Mouse (Mus musculus): ENCODE measurements around the gene 1700025C18Rik. TPM values are rescaled to one million over a fixed set of nuclear protein-coding genes. Genes with fewer than 3 reads are reported as not detected.

The 1700025C18Rik gene
- total RNA-seq (2021): not detected
- long read RNA-seq, experiment 1: 0 reads
- long read RNA-seq, experiment 2: 0 reads

DNA sequence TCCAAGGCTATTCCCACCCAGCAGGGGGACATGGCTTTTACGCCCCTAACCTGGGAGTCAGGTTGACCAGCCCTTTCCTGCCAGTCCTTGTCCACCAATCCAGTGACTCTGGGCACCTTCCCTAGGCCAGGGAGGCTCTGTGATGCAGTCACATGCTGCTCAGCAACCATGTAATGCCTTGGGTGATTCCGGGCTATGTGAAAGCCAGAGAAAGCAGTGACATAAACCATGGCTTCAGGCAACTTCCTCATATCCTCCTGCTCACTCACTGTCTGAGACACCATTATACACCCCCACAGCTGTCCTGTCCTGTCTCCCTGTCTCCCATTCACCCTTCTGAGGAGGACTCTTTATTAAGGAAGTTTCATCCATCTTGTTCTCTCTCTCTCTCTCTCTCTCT is at the start of gene 1700025C18Rik:
Gene 1700025C18Rik, minus strand, starts transcription at position 101 of the 400 bp plus-strand sequence.
- TF ChIP-seq CTCF (conservative IDR thresholded peaks at IDR 0.05): no peak
- Histone ChIP-seq H3K27ac (no peak within 1 kb of the TSS), H3K4me3 (no peak within 1 kb of the TSS)
- DNase-seq (ENCODE audit: low spot score in 2 of 2): no peak

DNA sequence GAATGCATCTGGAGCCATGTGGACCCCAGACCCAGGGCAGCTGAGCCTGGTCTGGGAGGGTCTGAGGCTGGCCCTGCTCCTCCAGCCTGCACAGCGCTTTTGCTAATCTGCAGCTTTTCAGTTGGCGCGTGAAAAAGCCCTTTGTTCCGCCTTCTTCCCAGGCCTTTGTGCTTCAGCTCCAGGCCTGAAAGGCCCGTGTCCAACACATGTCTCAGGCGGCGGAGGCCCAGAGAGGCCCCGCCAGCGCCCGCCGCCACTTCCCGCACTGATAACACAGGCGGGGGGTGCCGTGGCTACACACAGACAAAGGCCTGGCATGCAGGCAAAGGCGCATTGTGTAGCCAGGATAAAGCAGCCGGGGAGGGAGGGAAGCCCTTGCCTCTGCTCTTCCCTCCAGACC is 45.5 kb upstream of the 1700025C18Rik start:
- H3K27ac ChIP-seq: no peak overlapping the region
- no peak for TF ChIP-seq CTCF (conservative IDR thresholded peaks at IDR 0.05)
- no peak for DNase-seq (ENCODE audit: low spot score in 2 of 2)

DNA sequence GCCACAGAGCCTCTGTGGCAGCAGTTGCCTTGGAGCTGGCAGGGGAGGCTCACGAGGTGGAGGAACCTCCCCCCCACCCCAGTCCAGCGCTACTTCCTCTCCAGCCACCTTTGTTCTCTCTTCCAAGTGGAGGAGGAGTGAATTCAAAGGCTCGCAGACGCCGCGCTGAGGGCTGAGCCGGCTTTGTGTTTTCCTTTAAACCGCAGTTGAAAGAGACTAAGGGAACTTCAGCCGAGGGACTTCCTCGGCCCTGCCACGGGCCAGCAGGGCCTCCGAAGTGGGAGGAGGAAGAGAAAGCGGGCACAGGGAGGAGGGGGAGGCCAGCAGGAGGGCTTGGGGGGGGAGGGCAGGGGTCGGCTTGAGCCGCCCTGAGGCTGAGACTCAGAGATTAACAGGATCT is 43.0 kb upstream of the 1700025C18Rik start:
- no peak for DNase-seq (ENCODE audit: low spot score in 2 of 2)
- Histone ChIP-seq H3K4me3 (no peak overlapping the region), H3K27ac (peak overlapping the region; percentile 32; the same call in 1 of the 2 replicates)
- no peak for TF ChIP-seq CTCF (conservative IDR thresholded peaks at IDR 0.05)

More for the DNA sequence above, 45.5 kb upstream of the 1700025C18Rik start:
- H3K4me3 ChIP-seq: no peak overlapping the region

DNA sequence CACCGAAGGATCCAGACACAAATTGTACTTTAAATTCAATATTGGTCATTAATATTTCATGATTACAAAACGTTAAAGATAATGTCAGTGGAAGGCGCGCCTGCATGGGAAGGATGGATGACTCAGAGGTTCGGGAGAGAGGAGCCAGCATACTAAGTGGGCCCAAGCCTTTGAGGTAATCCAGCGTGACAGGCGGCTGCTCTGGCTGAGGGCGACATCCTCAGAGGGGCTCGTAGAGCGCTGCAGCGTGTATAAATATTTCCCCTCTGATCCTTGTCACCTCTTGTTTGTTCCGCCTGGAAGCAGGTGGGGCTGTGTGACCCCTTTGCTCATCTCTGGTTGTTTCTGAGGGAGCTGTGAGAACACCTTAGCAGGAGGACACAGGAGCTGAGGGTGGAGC is 40.9 kb upstream of the 1700025C18Rik start:
- TF ChIP-seq CTCF (conservative IDR thresholded peaks at IDR 0.05): no peak
- no peak for DNase-seq (ENCODE audit: low spot score in 2 of 2)
- no peak overlapping the region for H3K27ac ChIP-seq
- no peak overlapping the region for H3K4me3 ChIP-seq

DNA sequence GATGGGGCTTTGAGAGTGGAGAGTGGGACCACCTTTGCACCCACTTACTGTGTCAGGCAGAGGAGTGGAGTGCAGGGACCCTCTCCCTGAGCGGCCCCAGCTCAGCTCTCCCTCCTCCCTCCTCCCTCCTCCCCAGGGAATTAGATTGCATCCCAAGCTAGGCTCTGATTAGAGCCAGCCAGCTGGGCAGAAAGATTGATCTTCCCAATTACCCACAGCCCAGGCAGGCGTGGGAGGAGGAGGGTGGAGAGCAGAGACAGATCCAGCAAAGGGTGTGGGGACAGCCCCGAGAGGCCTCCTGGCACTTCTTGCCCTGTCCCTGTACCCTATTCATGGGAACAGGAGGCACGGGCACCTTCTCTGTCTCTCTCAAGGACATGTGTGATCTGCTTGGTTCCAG is 38.6 kb upstream of the 1700025C18Rik start:
- DNase-seq (ENCODE audit: low spot score in 2 of 2): no peak
- H3K4me3 ChIP-seq: no peak overlapping the region
- no peak for TF ChIP-seq CTCF (conservative IDR thresholded peaks at IDR 0.05)

DNA sequence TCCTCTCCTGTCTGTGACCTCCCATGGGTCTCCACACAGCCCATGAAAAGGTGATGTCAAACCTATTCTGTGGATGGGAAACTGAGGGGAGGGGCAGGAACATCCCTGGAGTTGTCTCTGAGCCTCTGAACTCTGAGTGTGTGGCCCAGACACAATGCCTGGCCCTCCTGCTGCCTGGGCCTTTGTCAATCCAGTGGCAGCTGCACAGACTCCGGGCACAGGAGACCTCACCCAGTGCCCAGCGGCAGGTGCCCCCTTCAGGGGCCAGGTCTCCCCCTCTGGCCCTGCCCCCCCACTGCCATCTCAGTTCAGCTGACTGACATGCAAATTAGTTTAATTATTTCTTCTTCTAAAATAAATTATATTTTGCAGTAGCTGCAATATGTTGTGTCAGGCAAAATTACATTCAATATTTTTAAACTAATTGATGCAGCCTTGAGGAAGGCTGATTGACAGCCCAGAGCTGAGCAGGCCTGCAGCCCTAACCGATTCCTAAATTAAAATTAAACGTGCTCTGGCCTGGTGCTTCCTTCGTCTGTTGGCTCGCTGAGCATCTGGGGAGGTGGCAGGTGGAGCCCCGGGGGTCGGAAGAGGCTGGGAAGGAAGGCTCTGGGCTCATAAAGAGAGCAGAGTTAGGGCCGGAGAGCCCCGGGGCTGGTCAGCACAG is 36.5 kb upstream of the 1700025C18Rik start:
- no peak overlapping the region for H3K4me3 ChIP-seq
- no peak overlapping the region for H3K27ac ChIP-seq
- no peak for TF ChIP-seq CTCF (conservative IDR thresholded peaks at IDR 0.05)
- no peak for DNase-seq (ENCODE audit: low spot score in 2 of 2)

More for the DNA sequence above, 38.6 kb upstream of the 1700025C18Rik start:
- H3K27ac ChIP-seq: no peak overlapping the region

DNA sequence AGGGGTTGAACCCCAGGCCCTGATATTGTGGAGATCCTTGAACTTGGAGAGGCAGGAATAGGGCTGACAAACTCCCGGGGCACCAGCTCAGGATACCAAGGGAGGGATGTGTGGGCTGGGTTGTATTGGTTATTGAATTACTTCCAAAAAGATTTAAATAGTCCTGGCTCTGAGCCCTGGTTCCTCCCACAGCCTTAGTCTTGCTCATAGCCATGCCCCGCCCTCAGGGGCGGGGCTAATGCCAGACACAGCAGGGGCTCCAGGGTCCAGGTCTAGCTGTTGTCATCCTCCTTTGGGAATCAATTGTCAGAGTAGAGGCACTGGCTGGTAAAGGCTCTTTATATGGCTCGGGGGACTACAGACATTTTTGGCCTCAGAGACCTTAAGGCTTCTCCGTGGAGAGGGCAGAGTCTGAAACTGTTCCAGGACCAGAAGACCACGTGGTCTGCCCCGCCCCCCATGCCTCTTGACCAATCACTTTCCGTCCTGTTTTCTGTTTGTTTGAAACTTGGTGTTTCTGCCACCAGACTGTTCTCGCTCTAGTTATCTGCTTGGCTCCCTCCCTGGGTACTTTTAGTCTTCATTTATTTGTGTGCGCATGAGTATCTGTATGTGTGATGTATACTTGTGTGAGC is 30.8 kb upstream of the 1700025C18Rik start:
- Histone ChIP-seq H3K27ac (no peak overlapping the region), H3K4me3 (no peak overlapping the region)
- TF ChIP-seq CTCF (conservative IDR thresholded peaks at IDR 0.05): no peak
- peak in 1 of 2 experiments; percentile 53 for DNase-seq (ENCODE audit: low spot score in 2 of 2)

DNA sequence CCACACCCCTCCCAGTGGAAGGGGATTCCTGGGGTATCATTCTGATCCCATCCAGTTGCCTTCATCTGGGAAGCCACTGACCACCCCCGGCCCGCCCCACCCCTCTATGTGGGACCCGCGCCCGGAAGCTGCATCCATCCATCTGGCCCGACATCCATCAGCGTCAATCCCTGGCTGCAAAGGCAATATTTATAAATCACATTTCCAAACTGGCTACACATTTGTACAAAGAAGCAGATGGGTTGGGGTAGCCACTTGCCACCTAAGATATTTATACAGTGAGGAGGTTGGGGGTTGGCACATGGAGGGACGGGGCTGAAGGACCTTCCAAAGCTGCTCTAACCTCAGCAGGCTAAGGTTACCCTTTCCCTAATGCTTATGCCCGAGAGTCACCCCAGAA is 30.2 kb upstream of the 1700025C18Rik start:
- no peak overlapping the region for H3K4me3 ChIP-seq
- DNase-seq (ENCODE audit: low spot score in 2 of 2): no peak
- TF ChIP-seq CTCF (conservative IDR thresholded peaks at IDR 0.05): no peak
- H3K27ac ChIP-seq: no peak overlapping the region

DNA sequence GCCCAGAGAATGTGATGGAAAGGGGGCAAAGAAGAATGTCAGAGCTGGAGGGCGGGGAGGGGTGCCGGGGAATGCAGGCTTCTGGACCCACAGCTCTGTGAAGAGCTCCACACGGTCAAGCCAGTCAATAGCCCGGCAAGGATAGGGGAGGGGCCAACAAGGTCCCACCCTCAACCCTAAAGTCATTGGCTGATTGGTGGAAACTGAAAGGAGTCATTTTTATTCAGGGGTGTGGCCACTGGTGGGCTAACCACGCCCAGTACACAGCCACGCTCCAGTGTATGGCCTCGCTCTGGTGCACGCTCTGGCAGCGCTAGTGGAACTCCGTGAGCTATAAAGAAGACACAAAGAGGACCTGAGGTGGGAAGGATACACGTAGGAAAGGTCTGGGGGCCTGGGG is 23.2 kb upstream of the 1700025C18Rik start:
- H3K27ac ChIP-seq: no peak overlapping the region
- DNase-seq (ENCODE audit: low spot score in 2 of 2): no peak
- TF ChIP-seq CTCF (conservative IDR thresholded peaks at IDR 0.05): no peak
- H3K4me3 ChIP-seq: no peak overlapping the region

DNA sequence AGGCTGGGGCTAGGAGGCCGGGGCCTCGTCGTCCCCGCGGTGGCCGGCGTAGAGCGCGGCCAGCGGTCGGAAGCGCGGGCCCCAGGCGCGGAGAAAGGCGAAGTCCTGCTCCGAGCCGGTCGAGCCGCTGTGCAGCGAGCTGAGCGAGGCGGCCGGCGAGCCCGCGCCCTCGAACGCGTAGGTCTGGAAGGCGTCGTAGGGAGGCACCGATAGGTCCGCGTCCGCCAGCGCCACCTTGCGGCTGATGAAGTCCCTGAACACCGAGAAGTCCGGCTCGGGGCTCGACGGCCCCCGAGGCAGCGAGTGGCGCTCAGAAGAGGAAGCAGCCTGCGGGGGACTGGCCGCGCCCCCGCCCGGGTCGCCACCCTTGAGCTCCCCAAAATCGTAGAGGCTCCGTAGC is 21.6 kb upstream of the 1700025C18Rik start:
- H3K27ac ChIP-seq: no peak overlapping the region
- no peak overlapping the region for H3K4me3 ChIP-seq
- peak; percentile 91 for TF ChIP-seq CTCF (conservative IDR thresholded peaks at IDR 0.05)
- peak in 1 of 2 experiments; percentile 77 for DNase-seq (ENCODE audit: low spot score in 2 of 2)

DNA sequence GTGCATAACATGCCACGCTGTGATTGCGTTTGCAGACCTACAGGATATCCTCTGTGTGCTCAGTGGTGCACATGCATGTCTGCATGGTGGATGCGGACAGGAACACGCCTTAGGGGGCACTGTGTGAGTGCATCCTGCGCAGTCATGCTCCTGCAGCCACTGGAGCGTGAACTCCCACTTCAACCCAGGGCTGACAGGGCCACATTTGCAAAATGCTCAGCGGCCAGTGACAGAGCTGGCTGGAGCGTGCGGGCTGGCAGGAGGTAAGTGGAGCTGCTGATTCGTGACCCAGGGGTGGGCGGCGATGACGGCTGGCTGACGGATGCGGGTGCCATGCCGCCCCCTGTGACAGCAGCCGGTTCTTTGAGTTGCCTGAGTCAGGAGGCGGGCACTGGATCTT is 16.0 kb upstream of the 1700025C18Rik start:
- DNase-seq (ENCODE audit: low spot score in 2 of 2): no peak
- H3K4me3 ChIP-seq: no peak overlapping the region
- H3K27ac ChIP-seq: no peak overlapping the region
- TF ChIP-seq CTCF (conservative IDR thresholded peaks at IDR 0.05): no peak

DNA sequence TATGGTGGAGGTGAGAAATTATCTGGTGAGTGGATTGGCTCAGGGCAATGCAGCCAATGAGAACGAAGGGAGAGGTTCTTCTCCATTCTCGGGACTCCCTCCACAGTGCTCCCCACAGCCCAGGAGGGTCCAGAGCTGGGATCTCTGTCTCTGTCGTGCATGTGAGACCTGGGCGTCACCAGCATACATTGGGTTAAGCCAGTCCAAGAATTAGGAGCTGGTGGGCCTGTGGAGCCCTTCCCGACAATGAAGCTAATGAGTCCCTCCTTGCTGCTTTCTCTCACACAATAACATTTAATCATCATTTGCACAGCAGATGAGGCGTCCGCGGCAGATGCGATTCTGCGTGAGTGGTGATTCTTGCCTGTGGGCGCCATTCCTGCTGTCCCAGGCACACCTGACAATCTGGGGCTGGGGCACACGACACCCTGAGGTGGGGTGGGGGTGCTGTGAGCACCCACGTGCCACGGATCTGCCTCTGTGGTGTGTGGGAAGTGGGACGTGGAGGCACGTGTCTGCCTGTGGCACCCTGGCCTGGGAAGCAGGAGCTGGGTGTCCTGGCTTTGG is 15.0 kb upstream of the 1700025C18Rik start:
- Histone ChIP-seq H3K4me3 (no peak overlapping the region), H3K27ac (no peak overlapping the region)
- TF ChIP-seq CTCF (conservative IDR thresholded peaks at IDR 0.05): no peak
- DNase-seq (ENCODE audit: low spot score in 2 of 2): peak in 1 of 2 experiments; percentile 39

DNA sequence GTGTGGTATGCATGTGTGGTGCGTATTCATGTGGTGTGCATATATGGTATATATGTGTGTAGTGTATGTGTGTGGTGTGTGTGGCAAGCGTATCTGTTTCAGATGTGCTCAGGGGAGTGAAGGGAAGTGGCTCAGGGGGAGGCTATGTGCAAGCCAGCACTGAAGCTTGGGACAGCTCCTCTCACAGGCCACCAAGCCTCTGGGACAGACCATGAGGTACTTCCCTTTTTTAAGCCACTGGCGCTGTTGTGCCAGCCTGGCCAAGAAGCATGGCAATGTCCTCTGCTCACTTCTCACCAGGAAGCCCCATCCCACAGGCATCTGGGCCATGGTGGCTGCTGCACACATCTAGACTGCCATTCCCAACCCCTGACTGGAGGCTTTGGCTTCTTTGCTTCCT is 12.4 kb upstream of the 1700025C18Rik start:
- H3K4me3 ChIP-seq: no peak overlapping the region
- TF ChIP-seq CTCF (conservative IDR thresholded peaks at IDR 0.05): no peak
- no peak overlapping the region for H3K27ac ChIP-seq
- no peak for DNase-seq (ENCODE audit: low spot score in 2 of 2)

Measured in layer of hippocampus, adult 2 months (tissue).